Mouse (Mus musculus) hindbrain, embryonic 15.5 days (tissue): ENCODE results near the gene Pde4d. TPM values are rescaled to one million over a fixed set of nuclear protein-coding genes. Genes with fewer than 3 reads are reported as not detected.

ENCODE experiments used
- ATAC-seq: fragments of 200-750 bp; cut with Nextera tagmentation; 2 replicates; pipeline ENCODE4 v1.8.0; 2017; ENCODE audit warnings: low read depth, moderate number of reproducible peaks, moderate TSS enrichment; ENCODE audit not compliant: low FRiP score
- H3K27ac ChIP-seq: fragments of 300-500 bp; sonication (generic); replicated peaks from 2 replicates; pipeline ENCODE4 v1.5.1; 2015; ENCODE audit warnings: mild to moderate bottlenecking, inconsistent platforms
- H3K27me3 ChIP-seq: fragments of 300-500 bp; sonication (generic); 2 replicates; pipeline ENCODE4 v1.6.1; 2015; ENCODE audit warnings: control low read depth, inconsistent platforms
- H3K36me3 ChIP-seq: fragments of 300-500 bp; sonication (generic); 2 replicates; pipeline ENCODE4 v1.6.1; 2015; ENCODE audit warnings: control low read depth, inconsistent platforms
- H3K4me1 ChIP-seq: fragments of 300-500 bp; sonication (generic); replicated peaks from 2 replicates; pipeline ENCODE4 v1.6.1; 2015; ENCODE audit warnings: control low read depth, inconsistent platforms
- H3K4me2 ChIP-seq: fragments of 300-500 bp; sonication (generic); 2 replicates; pipeline ENCODE4 v1.6.1; 2015; ENCODE audit warnings: moderate library complexity, mild to moderate bottlenecking, inconsistent platforms
- H3K4me3 ChIP-seq: fragments of 300-500 bp; sonication (generic); 2 replicates; pipeline ENCODE4 v1.5.1; 2015; ENCODE audit warnings: mild to moderate bottlenecking, inconsistent platforms
- H3K9ac ChIP-seq: fragments of 300-500 bp; sonication (generic); 2 replicates; pipeline ENCODE4 v1.6.1; 2015; ENCODE audit warnings: inconsistent platforms
- H3K9me3 ChIP-seq: fragments of 300-500 bp; sonication (generic); 2 replicates; pipeline ENCODE4 v1.6.1; 2016; ENCODE audit warnings: control low read depth, inconsistent platforms
- WGBS: fragments of 180-500 bp; shearing (Covaris S2); methylation state at CpG from one replicate; pipeline ENCODE4 v1.1.7; 2015; 5-methylcytosine and 5-hydroxymethylcytosine counted together
- polyA plus RNA-seq: library from polyadenylated mRNA; unstranded; fragments of >200 nt; fragmentation: Nextera tagmentation; extraction: Ambion mirVana; gene quantifications from 2 replicates; pipeline ENCODE4 v1.2.1, GENCODE M21; 2015

Pde4d gene
- polyA plus RNA-seq, 1 experiment from 2014 or later = 19.4 TPM

- Histone ChIP-seq H3K27me3 (no peaks in the 10 kb centered on the region), H3K27ac (no peak overlapping the region), H3K4me1 (no peaks in the 10 kb centered on the region), H3K36me3 (no peaks in the 10 kb centered on the region), H3K9me3 (no peaks in the 10 kb centered on the region), H3K9ac (no peak overlapping the region), H3K4me2 (no peak overlapping the region), H3K4me3 (no peak overlapping the region)
- WGBS = 49% methylated on average over 3 of the region's 3 CpGs
- ATAC-seq = no peak
Measured at GRCm38 (mm10) chr13:108812956-108813355, 363.2 kb downstream of the Pde4d start.

DNA sequence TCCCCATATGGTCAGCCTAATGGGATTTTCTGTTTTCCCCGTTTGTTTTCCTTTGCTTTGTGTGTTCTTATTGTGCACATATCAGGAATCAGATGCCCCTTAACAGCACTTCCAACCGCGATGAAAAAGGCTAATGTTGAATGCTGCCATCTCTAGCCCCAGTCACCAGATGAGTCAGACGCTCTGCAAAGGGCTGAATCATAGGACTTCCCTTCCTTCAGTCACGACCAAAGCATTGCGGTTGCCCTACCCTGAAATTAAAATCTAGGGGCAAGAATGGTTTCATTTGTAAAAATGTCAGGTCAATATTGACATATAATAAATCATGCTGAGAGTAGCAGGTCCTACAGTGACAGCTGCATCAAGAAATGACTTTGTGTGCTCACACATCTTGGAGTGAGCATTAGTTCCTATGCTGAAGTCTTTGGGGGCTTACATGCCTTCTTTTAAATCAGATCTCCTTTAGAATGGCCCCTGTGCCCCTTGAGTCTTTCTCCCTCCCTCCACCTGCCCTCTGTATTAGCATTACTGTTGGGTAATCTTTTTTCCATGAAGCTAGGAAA lies 370.2 kb downstream of the Pde4d start:
- Histone ChIP-seq H3K9ac (no peak overlapping the region), H3K9me3 (no peaks in the 10 kb centered on the region), H3K27ac (no peak overlapping the region), H3K4me3 (no peak overlapping the region), H3K36me3 (no peaks in the 10 kb centered on the region), H3K4me1 (no peaks in the 10 kb centered on the region), H3K27me3 (no peaks in the 10 kb centered on the region), H3K4me2 (no peak overlapping the region)
- 71% methylated on average over 6 of the region's 6 CpGs for WGBS
- no peak for ATAC-seq

- no peaks in the 10 kb centered on the region for H3K9me3 ChIP-seq
- no peak overlapping the region for H3K4me3 ChIP-seq
- H3K4me1 ChIP-seq = no peaks in the 10 kb centered on the region
- no peak overlapping the region for H3K9ac ChIP-seq
- ATAC-seq = no peak
- H3K27ac ChIP-seq = no peak overlapping the region
- no peak overlapping the region for H3K4me2 ChIP-seq
- H3K36me3 ChIP-seq = no peaks in the 10 kb centered on the region
- H3K27me3 ChIP-seq = no peaks in the 10 kb centered on the region
- WGBS = 91% methylated on average over 2 of the region's 2 CpGs
Measured at GRCm38 (mm10) chr13:108820487-108820886, 370.7 kb downstream of the Pde4d start.

DNA sequence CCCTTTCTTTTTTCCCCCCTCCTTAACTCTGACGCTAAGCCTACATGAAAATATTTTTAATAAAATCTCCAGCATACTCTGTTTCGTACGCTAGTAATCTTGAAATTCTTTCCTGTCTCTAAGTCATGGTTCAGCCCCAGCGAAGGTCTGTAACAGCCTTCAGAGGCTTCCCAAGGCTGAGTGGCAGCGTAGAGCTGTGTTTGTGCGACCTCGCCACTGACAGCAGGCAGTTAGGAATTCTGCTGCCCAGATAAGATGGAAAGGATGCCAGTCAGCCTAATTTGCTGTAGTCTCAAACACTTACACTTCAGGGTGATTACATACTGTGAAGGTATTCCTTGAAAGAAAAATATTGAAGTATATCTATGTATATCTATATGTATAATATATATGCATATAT lies 371.5 kb downstream of the Pde4d start:
- WGBS = 84% methylated on average over 7 of the region's 7 CpGs
- Histone ChIP-seq H3K4me2 (no peak overlapping the region), H3K27ac (no peak overlapping the region), H3K9me3 (no peaks in the 10 kb centered on the region), H3K4me1 (no peaks in the 10 kb centered on the region), H3K36me3 (no peaks in the 10 kb centered on the region), H3K4me3 (no peak overlapping the region), H3K27me3 (no peaks in the 10 kb centered on the region), H3K9ac (no peak overlapping the region)
- ATAC-seq = no peak

DNA sequence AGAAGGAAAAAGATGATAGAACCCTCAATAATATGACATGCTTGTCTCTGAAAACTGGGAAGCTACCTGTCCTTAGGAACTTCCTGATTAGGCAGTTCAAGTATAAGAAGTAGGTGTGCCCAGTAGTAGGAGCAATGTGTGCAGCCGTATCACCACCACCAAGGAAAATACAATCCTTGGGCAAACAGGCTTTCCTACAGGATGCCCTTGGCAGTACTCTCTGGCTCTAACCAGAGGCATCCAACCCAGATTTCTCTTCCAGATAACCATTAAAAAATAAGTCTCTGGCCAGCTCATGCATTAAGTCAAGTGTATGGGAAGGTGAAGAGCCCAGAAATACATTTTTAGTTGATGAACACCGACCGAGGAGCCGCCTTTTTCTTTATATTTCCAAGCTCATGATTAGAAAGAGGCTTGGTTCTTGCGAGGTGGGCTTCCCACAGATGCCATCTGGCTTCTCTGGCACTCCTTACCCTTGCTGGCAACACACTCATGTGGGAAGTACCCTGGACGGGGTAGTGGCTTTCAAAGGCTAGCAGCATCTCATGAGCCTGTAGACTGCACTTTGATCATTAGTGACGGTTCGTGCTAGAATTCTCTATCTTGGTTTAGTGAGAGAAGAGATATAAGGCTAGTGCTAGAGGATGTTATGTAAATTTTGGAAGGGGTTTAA lies 375.0 kb downstream of the Pde4d start:
- H3K27me3 ChIP-seq = no peaks in the 10 kb centered on the region
- 86% methylated on average over 8 of the region's 8 CpGs for WGBS
- H3K4me2 ChIP-seq = no peak overlapping the region
- H3K4me1 ChIP-seq = no peaks in the 10 kb centered on the region
- H3K36me3 ChIP-seq = no peaks in the 10 kb centered on the region
- H3K27ac ChIP-seq = no peak overlapping the region
- no peak for ATAC-seq
- no peak overlapping the region for H3K4me3 ChIP-seq
- H3K9ac ChIP-seq = no peak overlapping the region
- no peaks in the 10 kb centered on the region for H3K9me3 ChIP-seq

DNA sequence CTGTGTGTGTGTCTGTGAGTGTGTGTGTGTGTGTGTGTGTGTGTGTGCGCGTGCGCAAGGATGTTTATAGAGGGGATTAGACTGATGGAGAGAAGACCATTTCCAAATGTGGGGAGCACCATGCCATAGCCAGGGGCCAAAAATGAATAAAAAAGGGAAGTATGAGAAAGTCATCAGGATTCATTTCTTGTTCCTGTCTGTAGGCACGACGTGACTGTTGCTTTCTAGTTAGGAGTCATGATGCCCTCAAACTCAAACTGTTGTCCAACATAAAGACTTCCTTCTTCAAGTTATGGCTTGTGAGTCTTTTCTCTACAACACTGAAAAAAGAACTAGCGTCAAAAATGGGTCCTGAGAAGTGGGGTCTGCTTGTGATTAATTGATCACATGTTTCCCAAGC lies 375.8 kb downstream of the Pde4d start:
- Histone ChIP-seq H3K4me2 (no peak overlapping the region), H3K4me3 (no peak overlapping the region), H3K9ac (no peak overlapping the region), H3K9me3 (no peaks in the 10 kb centered on the region), H3K36me3 (no peaks in the 10 kb centered on the region), H3K27me3 (no peaks in the 10 kb centered on the region), H3K27ac (no peak overlapping the region), H3K4me1 (no peaks in the 10 kb centered on the region)
- no peak for ATAC-seq
- 89% methylated on average over 6 of the region's 6 CpGs for WGBS

DNA sequence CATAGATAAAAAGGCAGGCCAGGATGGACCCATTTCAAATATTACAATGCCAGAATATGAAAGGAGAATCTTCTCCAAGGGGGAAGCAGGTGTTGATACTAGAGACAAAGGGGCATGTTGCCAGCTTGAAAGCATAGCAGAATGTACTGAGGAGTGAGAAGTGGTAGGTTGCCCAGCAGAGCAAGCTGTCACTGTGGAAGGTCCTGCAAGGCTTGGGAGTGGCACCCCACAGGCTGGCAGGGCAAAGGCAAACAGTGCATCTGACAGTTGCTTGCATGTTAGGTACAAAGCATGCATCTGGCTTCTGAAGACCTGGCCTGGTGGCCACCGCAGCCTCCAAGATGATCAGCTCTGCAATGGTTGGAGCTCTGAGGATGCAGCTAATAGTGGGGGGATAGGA lies 384.4 kb downstream of the Pde4d start:
- 93% methylated on average over 1 of the region's 1 CpGs for WGBS
- ATAC-seq = no peak; the same call in 1 of the 2 replicates
- Histone ChIP-seq H3K4me3 (no peak overlapping the region), H3K36me3 (no peaks in the 10 kb centered on the region), H3K4me2 (no peak overlapping the region), H3K9me3 (no peaks in the 10 kb centered on the region), H3K4me1 (no peaks in the 10 kb centered on the region), H3K27ac (no peak overlapping the region), H3K27me3 (no peaks in the 10 kb centered on the region), H3K9ac (no peak overlapping the region)

GRCm38 (mm10) chr13:108836314-108836713 lies 386.6 kb downstream of the Pde4d start:
- Histone ChIP-seq H3K9ac (no peak overlapping the region), H3K27me3 (no peaks in the 10 kb centered on the region), H3K4me1 (no peaks in the 10 kb centered on the region), H3K4me2 (no peak overlapping the region), H3K9me3 (no peaks in the 10 kb centered on the region), H3K27ac (no peak overlapping the region), H3K36me3 (no peaks in the 10 kb centered on the region), H3K4me3 (no peak overlapping the region)
- 62% methylated on average over 3 of the region's 3 CpGs for WGBS
- no peak for ATAC-seq

- H3K36me3 ChIP-seq = no peaks in the 10 kb centered on the region
- no peaks in the 10 kb centered on the region for H3K27me3 ChIP-seq
- ATAC-seq = no peak
- 65% methylated on average over 7 of the region's 7 CpGs for WGBS
- H3K27ac ChIP-seq = no peak overlapping the region
- H3K4me2 ChIP-seq = no peak overlapping the region
- no peak overlapping the region for H3K4me3 ChIP-seq
- H3K4me1 ChIP-seq = no peaks in the 10 kb centered on the region
- no peaks in the 10 kb centered on the region for H3K9me3 ChIP-seq
- no peak overlapping the region for H3K9ac ChIP-seq
Measured at GRCm38 (mm10) chr13:108839142-108839541, 389.4 kb downstream of the Pde4d start.

DNA sequence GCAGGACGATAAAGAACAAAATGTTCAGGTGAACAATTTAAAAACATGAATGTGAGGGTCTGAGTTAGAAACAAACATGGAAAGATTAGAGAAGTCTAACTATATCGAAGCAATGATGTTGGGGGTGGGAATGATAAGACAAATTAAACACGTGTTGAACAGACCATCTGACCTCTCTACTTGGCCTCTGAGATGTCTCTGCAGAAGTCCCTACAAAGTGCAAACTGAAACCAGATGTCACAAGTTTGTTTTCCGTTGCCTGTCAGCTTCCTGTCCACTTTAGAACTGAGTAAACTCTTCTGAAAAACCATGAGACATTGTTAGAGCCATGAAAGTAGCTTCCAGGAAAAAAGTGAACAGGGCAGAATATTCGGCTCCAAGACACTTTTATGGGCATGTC lies 404.3 kb downstream of the Pde4d start:
- ATAC-seq = no peak
- H3K4me3 ChIP-seq = no peak overlapping the region
- no peaks in the 10 kb centered on the region for H3K9me3 ChIP-seq
- no peaks in the 10 kb centered on the region for H3K36me3 ChIP-seq
- WGBS = 75% methylated on average over 5 of the region's 5 CpGs
- H3K9ac ChIP-seq = no peak overlapping the region
- H3K4me2 ChIP-seq = no peak overlapping the region
- H3K27ac ChIP-seq = no peak overlapping the region
- H3K4me1 ChIP-seq = no peaks in the 10 kb centered on the region
- no peaks in the 10 kb centered on the region for H3K27me3 ChIP-seq

- no peaks in the 10 kb centered on the region for H3K4me1 ChIP-seq
- H3K9me3 ChIP-seq = no peaks in the 10 kb centered on the region
- H3K9ac ChIP-seq = no peak overlapping the region
- H3K27me3 ChIP-seq = no peaks in the 10 kb centered on the region
- no peak overlapping the region for H3K27ac ChIP-seq
- no peaks in the 10 kb centered on the region for H3K36me3 ChIP-seq
- no peak for ATAC-seq
- WGBS = 91% methylated on average over 6 of the region's 6 CpGs
- no peak overlapping the region for H3K4me3 ChIP-seq
- H3K4me2 ChIP-seq = no peak overlapping the region
Measured at GRCm38 (mm10) chr13:108856776-108857435, 407.2 kb downstream of the Pde4d start.

GRCm38 (mm10) chr13:108859336-108859735 lies 409.6 kb downstream of the Pde4d start:
- Histone ChIP-seq H3K4me3 (no peak overlapping the region), H3K4me1 (no peaks in the 10 kb centered on the region), H3K27me3 (no peaks in the 10 kb centered on the region), H3K4me2 (no peak overlapping the region), H3K36me3 (no peaks in the 10 kb centered on the region), H3K9me3 (no peaks in the 10 kb centered on the region), H3K9ac (no peak overlapping the region), H3K27ac (no peak overlapping the region)
- 94% methylated on average over 3 of the region's 3 CpGs for WGBS
- no peak for ATAC-seq
